Mouse (Mus musculus) embryo, embryonic 10 days (tissue): Measurements from ENCODE around the gene Casp9.

ENCODE experiments used
- DNase-seq: peaks from one replicate; pipeline ENCODE4 v3.0.0-alpha.2; 2015; ENCODE audit warnings: low spot score

The Casp9 gene

GRCm38 (mm10) chr4:141817706-141818105 is 24.3 kb downstream of the Casp9 start:
- peak; percentile 8 for DNase-seq

GRCm38 (mm10) chr4:141818861-141819260 is 25.4 kb downstream of the Casp9 start:
- no peak for DNase-seq

- DNase-seq = no peak
Measured at GRCm38 (mm10) chr4:141819316-141819715, 25.9 kb downstream of the Casp9 start.

GRCm38 (mm10) chr4:141821178-141821577 is 27.8 kb downstream of the Casp9 start:
- DNase-seq = no peak

GRCm38 (mm10) chr4:141822089-141822488 is 28.7 kb downstream of the Casp9 start:
- DNase-seq = no peak

- DNase-seq = peak; percentile 36
Measured at GRCm38 (mm10) chr4:141822979-141823378, 29.6 kb downstream of the Casp9 start.

- DNase-seq = no peak
Measured at GRCm38 (mm10) chr4:141826060-141826459, 32.6 kb downstream of the Casp9 start, which contains the start of gene Cela2a. TSS of gene Cela2a (minus strand) at chr4:141826160.

- DNase-seq = no peak
Measured at GRCm38 (mm10) chr4:141827401-141827800, 34.0 kb downstream of the Casp9 start.

- DNase-seq = no peak
Measured at GRCm38 (mm10) chr4:141828177-141828576, 34.8 kb downstream of the Casp9 start.

- no peak for DNase-seq
Measured at GRCm38 (mm10) chr4:141830381-141830780, 37.0 kb downstream of the Casp9 start.

- no peak for DNase-seq
Measured at GRCm38 (mm10) chr4:141831361-141831760, 37.9 kb downstream of the Casp9 start.

GRCm38 (mm10) chr4:141833911-141834310 is 40.5 kb downstream of the Casp9 start:
- no peak for DNase-seq

GRCm38 (mm10) chr4:141834536-141835095 is 41.2 kb downstream of the Casp9 start:
- DNase-seq = no peak

GRCm38 (mm10) chr4:141845999-141846398 is 52.6 kb downstream of the Casp9 start, which contains the start of gene Ctrc:
TSS of gene Ctrc (minus strand) at chr4:141846359.
- DNase-seq = no peak

- DNase-seq = peak; percentile 78
Measured at GRCm38 (mm10) chr4:141853437-141853836, 60.0 kb downstream of the Casp9 start.

GRCm38 (mm10) chr4:141857422-141857930 is 64.1 kb downstream of the Casp9 start:
- DNase-seq = peak; percentile 84

- no peak for DNase-seq
Measured at GRCm38 (mm10) chr4:141858501-141858900, 65.1 kb downstream of the Casp9 start.

- DNase-seq = no peak
Measured at GRCm38 (mm10) chr4:141859351-141859750, 65.9 kb downstream of the Casp9 start.

- no peak for DNase-seq
Measured at GRCm38 (mm10) chr4:141860246-141860841, 66.9 kb downstream of the Casp9 start.

- no peak for DNase-seq
Measured at GRCm38 (mm10) chr4:141861591-141862295, 68.3 kb downstream of the Casp9 start.

- no peak for DNase-seq
Measured at GRCm38 (mm10) chr4:141862867-141863266, 69.5 kb downstream of the Casp9 start.

- DNase-seq = no peak
Measured at GRCm38 (mm10) chr4:141863726-141864280, 70.4 kb downstream of the Casp9 start.

- no peak for DNase-seq
Measured at GRCm38 (mm10) chr4:141864506-141864905, 71.1 kb downstream of the Casp9 start.
